ENCODE assay signal across 13 mouse cellular contexts in the genomic region with DNA sequence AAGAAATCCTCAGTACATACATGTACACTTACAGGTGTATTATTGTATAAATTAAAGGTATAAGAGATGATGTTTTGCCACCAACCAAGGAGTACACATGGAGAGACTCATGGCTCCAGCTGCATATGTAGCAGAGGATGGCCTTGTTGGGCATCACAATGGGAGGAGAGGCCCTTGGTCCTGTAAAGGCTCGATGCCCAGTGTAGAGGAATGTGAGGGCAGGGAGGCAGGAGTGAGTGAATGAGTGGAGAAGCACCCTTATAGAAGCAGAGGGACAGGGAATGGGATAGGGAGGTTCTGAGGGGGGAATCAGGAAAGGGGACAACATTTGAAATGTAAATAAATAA.
"Had no signal": no experiment of that assay in that cellular context is flagged by ENCODE, and none has a peak within 500 bp of the region (broad histone marks: within the 10 kb centered on the region; RNA-seq: fewer than 3 reads in every experiment).

No protein-coding gene starts in this region.

- H3K4me2 ChIP-seq: liver, embryonic 11.5 days; liver, embryonic 15.5 days; neural tube, embryonic 13.5 days had no signal

- H3K4me1 ChIP-seq: limb, embryonic 10.5 days; liver, embryonic 15.5 days; neural tube, embryonic 13.5 days had no signal

- H3K9ac ChIP-seq: liver, embryonic 15.5 days; neural tube, embryonic 13.5 days had no signal

- H3K27ac ChIP-seq: limb, embryonic 10.5 days; liver, embryonic 15.5 days; neural tube, embryonic 13.5 days had no signal

- DNase-seq: kidney, postnatal 10 days; kidney, postnatal 4 days; lung, adult 2 months; lung, postnatal 36 days; spleen, adult 18-20 months; thymus, adult 18-20 months; thymus, postnatal 14 days had no signal

- ATAC-seq: lung, postnatal 0 days had no signal

- H3K36me3 ChIP-seq: limb, embryonic 10.5 days; liver, embryonic 15.5 days; neural tube, embryonic 13.5 days had no signal

- H3K4me3 ChIP-seq: left cerebral cortex, adult 2 months; limb, embryonic 10.5 days; liver, embryonic 15.5 days; neural tube, embryonic 13.5 days had no signal

- H3K27me3 ChIP-seq: liver, embryonic 15.5 days; neural tube, embryonic 13.5 days had no signal

- H3K9me3 ChIP-seq: limb, embryonic 10.5 days; liver, embryonic 15.5 days; neural tube, embryonic 13.5 days had no signal
